Mouse (Mus musculus) limb, embryonic 13.5 days (tissue): ENCODE results near the gene Cops6. TPM values are rescaled to one million over a fixed set of nuclear protein-coding genes. Genes with fewer than 3 reads are reported as not detected.

Experiments used
- ATAC-seq: fragments of 200-750 bp; cut with Nextera tagmentation; 2 replicates; pipeline ENCODE4 v1.8.0; 2017; ENCODE audit warnings: low read depth, moderate number of reproducible peaks, moderate TSS enrichment; ENCODE audit not compliant: low FRiP score
- H3K27ac ChIP-seq: fragments of 300-500 bp; sonication (generic); 2 replicates; pipeline ENCODE4 v1.5.1; 2015; ENCODE audit warnings: inconsistent platforms, mild to moderate bottlenecking, moderate library complexity
- H3K27me3 ChIP-seq: fragments of 300-500 bp; sonication (generic); 2 replicates; pipeline ENCODE4 v1.6.1; 2015; ENCODE audit warnings: mild to moderate bottlenecking, inconsistent platforms
- H3K36me3 ChIP-seq: fragments of 300-500 bp; sonication (generic); 2 replicates; pipeline ENCODE4 v1.6.1; 2015; ENCODE audit warnings: inconsistent platforms, mild to moderate bottlenecking, moderate library complexity
- H3K4me1 ChIP-seq: fragments of 300-500 bp; sonication (generic); 2 replicates; pipeline ENCODE4 v1.6.1; 2015; ENCODE audit warnings: inconsistent platforms
- H3K4me2 ChIP-seq: fragments of 300-500 bp; sonication (generic); replicated peaks from 2 replicates; pipeline ENCODE4 v1.6.1; 2015; ENCODE audit warnings: inconsistent platforms, mild to moderate bottlenecking, moderate library complexity
- H3K4me3 ChIP-seq: fragments of 300-500 bp; sonication (generic); 2 replicates; pipeline ENCODE4 v1.5.1; 2015; ENCODE audit warnings: moderate library complexity, mild to moderate bottlenecking, inconsistent platforms
- H3K9ac ChIP-seq: fragments of 300-500 bp; sonication (generic); 2 replicates; pipeline ENCODE4 v1.6.1; 2015; ENCODE audit warnings: mild to moderate bottlenecking, inconsistent platforms
- H3K9me3 ChIP-seq: fragments of 300-500 bp; sonication (generic); 2 replicates; pipeline ENCODE4 v1.6.1; 2016; ENCODE audit warnings: inconsistent platforms
- WGBS: fragments of 180-500 bp; shearing (Covaris S2); methylation state at CpG from one replicate; pipeline ENCODE4 v1.1.7; 2015; 5-methylcytosine and 5-hydroxymethylcytosine counted together
- polyA plus RNA-seq: library from polyadenylated mRNA; unstranded; fragments of >200 nt; fragmentation: Nextera tagmentation; extraction: Ambion mirVana; gene quantifications from 2 replicates; pipeline ENCODE4 v1.2.1, GENCODE M21; 2015

The Cops6 gene
- polyA plus RNA-seq, 1 experiment from 2014 or later, result 362 TPM

DNA sequence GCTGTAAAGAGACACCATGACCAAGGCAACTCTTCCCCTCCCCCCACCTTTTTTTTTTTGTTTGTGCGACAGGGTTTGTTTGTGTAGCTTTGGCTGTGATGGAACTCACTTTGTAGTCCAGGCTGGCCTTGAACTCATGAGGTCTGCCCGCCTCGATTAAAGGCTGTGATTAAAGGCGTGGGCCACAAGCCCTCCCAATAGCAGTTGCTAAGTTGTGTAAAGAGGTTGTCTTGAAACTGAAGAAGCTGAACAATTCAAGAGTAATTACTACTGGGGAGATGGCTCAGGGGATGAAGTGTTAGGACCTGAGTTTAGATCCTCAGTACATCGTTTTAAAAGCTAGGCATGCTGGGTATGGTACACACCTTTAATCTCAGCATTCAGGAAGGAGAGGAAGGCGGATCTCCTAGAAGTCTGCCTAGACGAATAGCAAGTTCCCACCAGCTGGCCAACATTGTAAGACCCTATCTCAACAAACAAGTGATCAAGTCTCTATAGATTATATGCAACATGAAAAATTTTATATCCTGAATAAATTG, 578 bp upstream of the Cops6 start:
- no peak for ATAC-seq
- Histone ChIP-seq H3K4me2 (peak overlapping the region; percentile 88), H3K9ac (peak overlapping the region; percentile 50), H3K4me1 (peaks cover 19% of the 10 kb centered on the region), H3K27me3 (no peaks in the 10 kb centered on the region), H3K4me3 (peak overlapping the region; percentile 84), H3K9me3 (no peaks in the 10 kb centered on the region), H3K36me3 (peaks cover 33% of the 10 kb centered on the region), H3K27ac (no peak overlapping the region)
- WGBS, result 72% methylated on average over 7 of the region's 7 CpGs

DNA sequence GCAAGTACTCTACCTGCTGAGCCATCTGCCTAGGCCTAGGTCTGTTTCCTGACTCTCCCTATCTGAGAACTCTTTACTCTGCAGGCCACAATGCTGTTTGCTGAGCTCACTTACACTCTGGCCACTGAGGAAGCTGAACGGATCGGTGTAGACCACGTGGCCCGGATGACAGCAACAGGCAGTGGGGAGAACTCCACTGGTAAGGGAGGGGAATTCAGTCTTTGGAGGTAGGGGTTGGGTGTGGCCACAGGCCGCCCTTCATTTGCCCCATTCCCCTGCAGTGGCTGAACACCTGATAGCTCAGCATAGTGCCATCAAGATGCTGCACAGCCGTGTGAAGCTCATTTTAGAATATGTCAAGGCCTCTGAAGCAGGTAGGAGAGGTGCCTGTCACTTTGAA, 2.2 kb downstream of the Cops6 start:
- Histone ChIP-seq H3K4me2 (no peak overlapping the region), H3K4me3 (no peak overlapping the region), H3K27me3 (no peaks in the 10 kb centered on the region), H3K9me3 (no peaks in the 10 kb centered on the region), H3K36me3 (peaks cover 60% of the 10 kb centered on the region), H3K9ac (no peak overlapping the region), H3K27ac (no peak overlapping the region), H3K4me1 (peaks cover 19% of the 10 kb centered on the region)
- 76% methylated on average over 6 of the region's 6 CpGs for WGBS
- ATAC-seq, result no peak

- Histone ChIP-seq H3K4me2 (no peak overlapping the region), H3K36me3 (peaks cover 66% of the 10 kb centered on the region), H3K4me3 (no peak overlapping the region), H3K27ac (no peak overlapping the region; the same call in 1 of the 2 replicates), H3K4me1 (peaks cover 19% of the 10 kb centered on the region), H3K9ac (0 out of 2 replicates have a peak overlapping the region, but pooled peaks have one; percentile 19), H3K27me3 (no peaks in the 10 kb centered on the region), H3K9me3 (no peaks in the 10 kb centered on the region)
- no peak for ATAC-seq
- WGBS, result 69% methylated on average over 10 of the region's 10 CpGs
Observed at GRCm38 (mm10) chr5:138163610-138164009, 2.7 kb downstream of the Cops6 start.

DNA sequence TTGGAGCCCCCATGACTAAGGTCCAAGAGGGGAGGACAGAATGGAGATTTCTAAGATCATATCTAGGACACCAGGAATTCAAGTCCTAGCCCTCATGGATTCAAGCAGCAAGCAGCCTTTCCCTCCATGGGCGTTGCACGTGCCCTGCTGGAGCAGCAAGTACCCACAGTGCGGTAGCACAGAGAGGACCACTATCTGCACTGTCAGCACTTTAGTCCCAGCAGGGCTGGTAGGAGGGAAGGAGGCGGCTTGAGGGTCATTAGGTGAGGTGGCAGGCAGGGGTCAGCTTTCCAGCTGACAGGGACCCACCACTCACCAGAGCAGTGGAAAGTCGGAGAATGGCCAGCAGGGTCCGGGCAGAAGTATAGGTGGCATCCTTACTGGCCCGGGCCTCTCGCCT, 4.7 kb downstream of the Cops6 start:
- Histone ChIP-seq H3K4me3 (no peak overlapping the region), H3K27ac (no peak overlapping the region), H3K4me2 (no peak overlapping the region), H3K27me3 (no peaks in the 10 kb centered on the region), H3K4me1 (peaks cover 27% of the 10 kb centered on the region), H3K9me3 (no peaks in the 10 kb centered on the region), H3K9ac (0 out of 2 replicates have a peak overlapping the region, but pooled peaks have one; percentile 13), H3K36me3 (peaks cover 80% of the 10 kb centered on the region)
- no peak for ATAC-seq
- 75% methylated on average over 8 of the region's 8 CpGs for WGBS

DNA sequence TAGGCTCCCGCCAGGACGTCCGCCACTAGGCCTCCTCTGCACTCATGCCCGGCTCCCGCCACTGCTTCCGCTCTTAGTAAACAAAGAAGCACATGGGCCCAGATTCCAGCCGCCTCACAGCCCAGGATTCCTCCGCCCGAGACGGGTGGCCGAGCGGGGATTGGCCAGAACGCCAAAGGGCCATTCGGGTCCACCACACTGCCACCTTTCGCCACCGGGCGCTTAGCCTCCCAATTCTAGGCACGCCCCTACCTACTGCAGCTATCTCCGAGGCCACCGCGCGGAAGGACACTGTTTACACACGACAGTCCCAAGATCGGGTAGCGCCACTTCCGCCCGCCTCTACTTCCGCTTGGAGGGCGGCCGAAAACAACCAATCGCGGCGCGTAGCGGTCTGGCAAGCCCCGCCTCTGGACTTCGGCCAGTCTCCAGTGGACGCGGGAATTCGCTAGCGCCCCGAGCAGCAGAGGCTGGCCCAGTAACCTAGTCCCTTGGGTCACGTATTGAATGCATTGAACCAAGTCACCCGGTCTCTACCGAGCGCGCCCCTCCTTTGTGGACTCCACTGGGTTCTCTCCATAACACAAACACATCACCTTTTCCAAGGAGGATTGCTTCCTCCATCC, 10.2 kb downstream of the Cops6 start:
- Histone ChIP-seq H3K4me1 (peaks cover 29% of the 10 kb centered on the region), H3K4me2 (peak overlapping the region; percentile 76), H3K9me3 (no peaks in the 10 kb centered on the region), H3K9ac (peak overlapping the region; percentile 75), H3K27ac (peak overlapping the region; percentile 93), H3K27me3 (no peaks in the 10 kb centered on the region), H3K4me3 (peak overlapping the region; percentile 69), H3K36me3 (peaks cover 62% of the 10 kb centered on the region)
- WGBS, result under 1% methylated on average over 47 of the region's 47 CpGs
- peak; percentile 83 for ATAC-seq

DNA sequence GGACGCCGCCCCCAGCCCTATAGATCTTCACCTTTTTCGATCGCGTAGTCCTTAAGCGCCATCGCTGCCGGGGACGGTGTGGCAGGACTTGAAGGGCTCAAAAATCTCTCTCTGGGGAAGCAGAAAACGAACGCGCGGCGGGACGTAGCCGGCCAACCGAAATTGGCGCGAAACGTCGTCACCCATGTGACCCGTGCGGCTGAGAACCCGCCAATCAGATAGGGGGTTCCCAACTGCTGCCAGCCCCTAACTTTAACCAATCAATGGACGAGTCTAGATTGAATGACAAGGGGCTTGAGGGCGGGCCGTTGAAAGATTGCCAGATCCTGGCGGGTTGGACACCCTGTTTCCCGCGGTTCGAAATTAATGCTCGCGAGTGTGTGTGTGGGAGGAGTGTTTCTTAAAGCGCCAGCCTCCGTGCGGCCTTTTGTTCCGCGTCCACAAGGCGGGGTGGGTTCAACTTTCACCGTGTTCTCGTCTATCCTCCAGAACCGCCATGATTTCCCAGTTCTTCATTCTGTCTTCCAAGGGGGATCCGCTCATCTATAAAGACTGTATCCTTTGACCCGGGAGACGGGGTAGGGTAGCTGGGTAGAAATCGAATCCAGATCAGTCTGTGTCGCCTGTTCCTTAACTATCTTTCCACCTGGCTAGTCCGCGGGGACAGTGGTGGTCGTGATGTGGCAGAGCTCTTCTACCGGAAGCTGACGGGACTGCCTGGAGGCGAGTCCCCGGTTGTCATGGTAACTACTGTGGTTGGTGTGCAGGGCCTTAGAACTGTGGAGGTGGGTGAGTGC, 11.0 kb downstream of the Cops6 start, which contains the start of the genes Ap4m1 and Mcm7:
Gene Ap4m1, plus strand, starts transcription at position 308 of the 797 bp plus-strand sequence.
Gene Mcm7, minus strand, starts transcription at position 728 of the 797 bp plus-strand sequence.
- under 1% methylated on average over 54 of the region's 54 CpGs for WGBS
- peaks cover 61% of the 10 kb centered on the region for H3K36me3 ChIP-seq
- H3K4me2 ChIP-seq, result peak within 1 kb of the TSS; percentile 76

DNA sequence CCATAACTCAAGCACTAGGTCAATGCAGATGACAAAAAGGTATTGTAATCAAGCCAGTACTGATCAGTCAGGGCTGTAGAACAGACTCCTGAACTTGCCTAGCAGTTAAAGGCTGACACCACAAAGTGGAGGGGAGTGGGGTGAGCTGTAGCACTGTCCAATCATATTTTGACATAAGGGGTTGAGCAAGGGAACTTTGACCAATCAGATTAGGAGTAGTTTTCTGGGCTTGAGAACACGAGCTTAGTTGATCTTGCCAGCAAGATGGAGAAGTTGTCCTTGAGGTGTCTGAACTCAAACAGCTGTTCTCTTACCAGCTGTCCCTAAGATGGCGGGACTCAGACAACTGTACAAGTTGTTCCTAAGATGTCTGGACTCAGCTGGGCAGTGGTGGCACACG, 12.3 kb downstream of the Cops6 start:
- peaks cover 29% of the 10 kb centered on the region for H3K4me1 ChIP-seq
- H3K27ac ChIP-seq, result peak overlapping the region; percentile 86; the same call in 1 of the 2 replicates
- H3K4me3 ChIP-seq, result peak overlapping the region; percentile 69
- H3K27me3 ChIP-seq, result no peaks in the 10 kb centered on the region
- ATAC-seq, result no peak
- peak overlapping the region; percentile 72; the same call in 1 of the 2 replicates for H3K9ac ChIP-seq
- peaks cover 61% of the 10 kb centered on the region for H3K36me3 ChIP-seq
- WGBS, result 78% methylated on average over 3 of the region's 3 CpGs
- no peaks in the 10 kb centered on the region for H3K9me3 ChIP-seq
- H3K4me2 ChIP-seq, result peak overlapping the region; percentile 65

More for the DNA sequence above, 11.0 kb downstream of the Cops6 start, which contains the start of the genes Ap4m1 and Mcm7:
- ATAC-seq, result peak; percentile 93
- Histone ChIP-seq H3K4me1 (peaks cover 29% of the 10 kb centered on the region), H3K27ac (peak within 1 kb of the TSS; percentile 93), H3K4me3 (peak within 1 kb of the TSS; percentile 69), H3K9me3 (no peaks in the 10 kb centered on the region), H3K9ac (peak within 1 kb of the TSS; percentile 75), H3K27me3 (no peaks in the 10 kb centered on the region)

DNA sequence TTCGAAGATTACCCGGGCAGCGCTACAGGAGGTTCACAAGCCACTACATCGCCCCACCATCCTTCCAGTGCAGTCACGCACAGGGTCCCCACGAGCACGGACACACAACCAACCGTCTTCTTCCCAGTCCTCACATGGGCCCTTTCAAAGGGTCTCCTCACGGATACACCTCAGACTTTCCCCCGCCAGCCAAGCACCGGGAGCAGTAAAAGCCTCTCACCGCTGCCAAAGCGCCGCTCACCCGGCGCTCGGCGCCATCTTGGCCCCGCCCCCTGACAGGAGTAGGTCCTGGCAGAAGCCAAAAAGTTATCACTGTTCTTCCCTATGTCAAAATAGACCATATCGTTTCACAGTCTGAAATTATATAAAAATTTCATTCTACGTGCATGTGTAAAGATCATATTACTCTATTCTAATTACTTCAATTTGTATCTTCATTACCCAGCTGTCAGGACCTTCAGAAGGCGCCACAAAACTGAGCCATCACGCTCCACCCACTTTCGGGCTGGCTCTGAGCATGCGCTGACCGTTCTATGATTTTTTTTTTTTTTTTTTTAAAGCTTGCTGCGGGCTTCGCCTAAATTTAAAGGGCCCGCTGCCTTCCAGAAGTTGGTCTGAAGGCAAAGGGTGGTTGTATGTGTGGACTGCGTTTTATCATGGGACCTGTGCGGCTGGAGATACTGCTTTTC, 26.2 kb downstream of the Cops6 start, which contains the start of the genes Taf6 and Cnpy4:
Gene Taf6, minus strand, starts transcription at position 502 of the 689 bp plus-strand sequence.
Gene Cnpy4, plus strand, starts transcription at position 536 of the 689 bp plus-strand sequence.
- under 1% methylated on average over 31 of the region's 31 CpGs for WGBS
- Histone ChIP-seq H3K9ac (peak within 1 kb of the TSS; percentile 81), H3K9me3 (no peaks in the 10 kb centered on the region), H3K27ac (peak within 1 kb of the TSS; percentile 85), H3K4me1 (peaks cover 19% of the 10 kb centered on the region), H3K4me2 (peak within 1 kb of the TSS; percentile 72), H3K4me3 (peak within 1 kb of the TSS; percentile 78), H3K27me3 (no peaks in the 10 kb centered on the region), H3K36me3 (peaks cover 48% of the 10 kb centered on the region)
- ATAC-seq, result peak; percentile 86

DNA sequence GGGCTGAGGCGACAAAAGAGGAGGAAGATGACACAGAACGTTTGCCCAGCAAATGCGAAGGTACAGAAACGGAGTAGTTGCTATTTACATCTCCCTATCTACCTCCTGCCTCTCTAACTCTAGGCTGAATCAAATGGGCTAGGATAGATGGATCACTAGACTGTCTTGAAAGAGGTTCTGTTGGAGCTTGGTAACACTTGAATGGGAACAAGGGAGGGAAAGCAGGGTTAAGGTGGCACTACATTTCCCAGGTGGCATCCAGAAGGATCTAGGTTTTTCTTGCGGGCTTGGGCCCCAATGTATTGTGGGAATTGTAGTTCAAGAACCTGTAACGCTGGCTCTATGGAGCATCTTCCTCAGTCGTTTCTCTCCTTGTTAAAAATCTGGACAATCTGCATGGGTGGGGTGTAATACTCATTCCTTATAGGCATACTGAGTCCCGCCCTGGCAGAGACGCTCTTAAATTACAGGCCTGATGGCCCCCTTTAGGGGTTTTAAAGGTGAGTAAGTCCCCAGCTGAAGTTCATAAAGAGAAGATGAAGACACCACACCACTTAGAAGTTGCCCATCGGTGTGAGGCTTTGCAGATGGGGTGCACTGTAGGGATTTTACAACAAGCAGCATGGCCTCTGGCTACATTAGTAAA, 26.9 kb downstream of the Cops6 start:
- H3K27ac ChIP-seq, result peak overlapping the region; percentile 78
- H3K9ac ChIP-seq, result peak overlapping the region; percentile 81
- H3K4me2 ChIP-seq, result peak overlapping the region; percentile 72
- H3K4me1 ChIP-seq, result peaks cover 19% of the 10 kb centered on the region
- no peaks in the 10 kb centered on the region for H3K9me3 ChIP-seq
- H3K36me3 ChIP-seq, result peaks cover 48% of the 10 kb centered on the region
- no peaks in the 10 kb centered on the region for H3K27me3 ChIP-seq
- H3K4me3 ChIP-seq, result peak overlapping the region; percentile 78
- peak; percentile 84 for ATAC-seq
- WGBS, result 1% methylated on average over 10 of the region's 10 CpGs

- peak within 1 kb of the TSS; percentile 75 for H3K4me3 ChIP-seq
- H3K27ac ChIP-seq, result peak within 1 kb of the TSS; percentile 83
- peaks cover 38% of the 10 kb centered on the region for H3K36me3 ChIP-seq
- H3K4me2 ChIP-seq, result peak within 1 kb of the TSS; percentile 81
- ATAC-seq, result peak; percentile 86
- WGBS, result 7% methylated on average over 53 of the region's 54 CpGs
- H3K9me3 ChIP-seq, result no peaks in the 10 kb centered on the region
- peaks cover 10% of the 10 kb centered on the region for H3K4me1 ChIP-seq
- no peaks in the 10 kb centered on the region for H3K27me3 ChIP-seq
- peak within 1 kb of the TSS; percentile 86 for H3K9ac ChIP-seq
Observed at GRCm38 (mm10) chr5:138193771-138194727, 33.2 kb downstream of the Cops6 start, which contains the start of gene Mblac1. Gene Mblac1, plus strand, starts transcription at chr5:138194314.
